Mouse (Mus musculus): ENCODE results near the gene Cdkl3.

The Cdkl3 gene

DNA sequence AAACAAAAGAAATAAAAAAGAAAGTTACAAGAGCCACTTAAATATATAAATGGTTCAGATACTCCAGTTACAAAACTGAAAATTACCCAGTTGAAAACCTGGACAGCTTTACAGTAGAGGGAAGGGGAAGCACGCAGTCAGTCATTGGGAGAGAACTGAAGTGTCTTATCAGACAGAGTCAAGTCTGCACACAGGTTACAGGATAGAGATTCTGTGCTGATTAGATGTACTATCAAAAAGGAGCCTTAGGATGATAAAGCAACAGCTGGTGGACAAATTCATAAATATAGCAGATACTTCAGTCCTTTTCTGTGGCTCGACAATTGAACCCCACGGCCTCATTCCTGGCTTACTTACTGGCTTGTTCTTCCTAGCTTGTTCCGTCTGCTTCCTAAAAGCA, 56.3 kb downstream of the Cdkl3 start:
- Histone ChIP-seq H3K27me3 (ENCODE audit: insufficient read depth, low read length) (no peaks in the 10 kb centered on the region), H3K9me3 (ENCODE audit: low read length) (no peaks in the 10 kb centered on the region), H3K4me3 (replicated peaks; ENCODE audit: low read length) (no peak overlapping the region), H3K36me3 (ENCODE audit: insufficient read depth, low read length) (no peaks in the 10 kb centered on the region), H3K4me1 (replicated peaks; ENCODE audit: low read depth, low read length) (peaks cover 7% of the 10 kb centered on the region)
- TF ChIP-seq POU5F1 (IDR thresholded peaks at IDR 0.05; ENCODE audit: borderline replicate concordance, low read length) (no peak), CTCF (conservative IDR thresholded peaks at IDR 0.05; ENCODE audit: low read length) (no peak), NANOG (IDR thresholded peaks at IDR 0.05; ENCODE audit: borderline replicate concordance, low read length) (no peak)

DNA sequence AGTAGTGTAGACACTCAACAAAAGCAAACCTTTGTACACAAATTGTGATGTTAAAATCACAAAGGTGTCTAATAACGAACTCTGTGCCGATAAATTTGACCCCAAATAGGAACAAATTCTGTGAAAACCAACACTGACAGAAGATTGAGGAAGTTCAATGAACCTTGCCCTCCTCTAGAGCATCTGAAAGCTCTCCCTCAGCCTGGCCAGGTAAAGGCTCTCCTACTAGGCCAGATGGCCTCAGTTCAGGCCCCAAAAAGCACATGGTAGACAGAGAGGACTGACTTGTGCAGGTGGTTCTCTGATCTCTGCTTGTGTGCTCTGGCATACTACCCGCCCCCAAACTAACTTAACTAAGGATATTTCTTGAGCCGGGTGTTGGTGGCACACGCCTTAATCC, 58.4 kb downstream of the Cdkl3 start:
- Histone ChIP-seq H3K4me3 (replicated peaks; ENCODE audit: low read length) (no peak overlapping the region), H3K36me3 (ENCODE audit: insufficient read depth, low read length) (no peaks in the 10 kb centered on the region), H3K4me1 (replicated peaks; ENCODE audit: low read depth, low read length) (peaks cover 20% of the 10 kb centered on the region), H3K9me3 (ENCODE audit: low read length) (no peaks in the 10 kb centered on the region), H3K27me3 (ENCODE audit: insufficient read depth, low read length) (no peaks in the 10 kb centered on the region)
- TF ChIP-seq CTCF (conservative IDR thresholded peaks at IDR 0.05; ENCODE audit: low read length) (no peak), NANOG (IDR thresholded peaks at IDR 0.05; ENCODE audit: borderline replicate concordance, low read length) (no peak), POU5F1 (IDR thresholded peaks at IDR 0.05; ENCODE audit: borderline replicate concordance, low read length) (no peak)

DNA sequence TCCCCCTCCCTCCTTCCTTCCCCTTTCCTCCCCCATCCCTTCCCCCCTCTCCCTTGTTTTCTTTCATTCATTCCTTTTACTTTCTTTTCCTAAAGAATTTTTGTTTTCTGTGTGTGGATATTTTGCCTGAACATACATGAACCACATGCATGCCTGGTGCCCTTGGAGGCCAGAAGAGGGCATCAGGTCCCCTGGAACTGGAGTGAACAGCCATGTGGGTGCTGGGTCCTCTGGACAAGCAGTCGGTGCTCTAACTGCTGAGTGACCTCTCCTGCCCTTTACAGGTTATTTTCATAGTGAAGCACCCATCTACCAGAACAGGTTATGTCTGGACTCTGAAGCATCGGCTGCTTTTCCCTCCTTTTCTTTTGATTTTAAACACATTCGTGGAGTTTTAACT, 60.4 kb downstream of the Cdkl3 start:
- no peak for TF ChIP-seq POU5F1 (IDR thresholded peaks at IDR 0.05; ENCODE audit: borderline replicate concordance, low read length)
- Histone ChIP-seq H3K36me3 (ENCODE audit: insufficient read depth, low read length) (no peaks in the 10 kb centered on the region), H3K4me1 (replicated peaks; ENCODE audit: low read depth, low read length) (peaks cover 20% of the 10 kb centered on the region), H3K4me3 (replicated peaks; ENCODE audit: low read length) (no peak overlapping the region), H3K27me3 (ENCODE audit: insufficient read depth, low read length) (no peaks in the 10 kb centered on the region), H3K9me3 (ENCODE audit: low read length) (no peaks in the 10 kb centered on the region)

DNA sequence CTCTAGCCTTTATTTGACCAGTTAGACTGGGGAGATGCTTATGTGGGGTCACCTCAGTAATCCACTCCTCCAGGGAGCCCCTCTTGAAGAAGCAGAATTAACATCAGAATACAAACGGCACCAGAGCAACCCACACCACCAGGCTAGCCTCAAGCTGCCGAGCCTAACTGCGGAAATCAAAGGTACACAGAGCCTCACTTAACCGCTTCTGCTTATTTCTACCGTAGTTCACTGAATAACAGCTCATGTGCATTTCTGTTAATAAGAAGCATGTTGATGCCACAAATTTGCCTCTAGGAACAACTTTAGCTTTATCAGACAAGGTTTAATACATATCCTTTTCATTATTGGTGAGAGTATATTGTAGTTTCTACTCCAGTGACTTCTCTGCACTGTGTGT, 61.8 kb downstream of the Cdkl3 start:
- Histone ChIP-seq H3K27me3 (ENCODE audit: insufficient read depth, low read length) (no peaks in the 10 kb centered on the region), H3K4me3 (replicated peaks; ENCODE audit: low read length) (no peak overlapping the region), H3K4me1 (replicated peaks; ENCODE audit: low read depth, low read length) (peaks cover 20% of the 10 kb centered on the region), H3K9me3 (ENCODE audit: low read length) (no peaks in the 10 kb centered on the region), H3K36me3 (ENCODE audit: insufficient read depth, low read length) (no peaks in the 10 kb centered on the region)
- no peak for TF ChIP-seq POU5F1 (IDR thresholded peaks at IDR 0.05; ENCODE audit: borderline replicate concordance, low read length)
- TF ChIP-seq NANOG (IDR thresholded peaks at IDR 0.05; ENCODE audit: borderline replicate concordance, low read length) = no peak
- TF ChIP-seq CTCF (conservative IDR thresholded peaks at IDR 0.05; ENCODE audit: low read length) = no peak

DNA sequence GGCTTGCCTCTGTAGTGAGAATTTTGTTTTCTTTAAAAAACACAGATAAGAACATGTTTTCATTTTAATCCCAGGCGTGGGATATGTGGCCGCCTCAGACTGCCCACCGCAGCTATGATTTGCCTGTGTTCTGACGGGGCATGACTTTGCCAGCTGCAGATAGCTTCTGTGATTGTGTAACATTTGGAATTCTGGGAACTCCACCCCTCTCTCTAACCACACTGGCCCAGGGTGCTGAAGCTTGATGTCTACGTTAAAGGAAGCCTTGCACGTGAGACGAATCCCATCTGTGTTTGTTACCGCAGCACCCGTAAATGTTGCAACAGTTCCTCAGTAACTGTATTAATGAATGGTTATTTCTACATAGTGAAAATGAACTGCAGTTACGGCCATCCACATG, 67.7 kb downstream of the Cdkl3 start:
- no peak for TF ChIP-seq NANOG (IDR thresholded peaks at IDR 0.05; ENCODE audit: borderline replicate concordance, low read length)
- TF ChIP-seq CTCF (conservative IDR thresholded peaks at IDR 0.05; ENCODE audit: low read length) = no peak
- no peak for TF ChIP-seq POU5F1 (IDR thresholded peaks at IDR 0.05; ENCODE audit: borderline replicate concordance, low read length)
- Histone ChIP-seq H3K36me3 (ENCODE audit: insufficient read depth, low read length) (no peaks in the 10 kb centered on the region), H3K4me1 (replicated peaks; ENCODE audit: low read depth, low read length) (0 out of 2 replicates have a peak, but pooled peaks cover 6% of the 10 kb centered on the region), H3K27me3 (ENCODE audit: insufficient read depth, low read length) (no peaks in the 10 kb centered on the region), H3K9me3 (ENCODE audit: low read length) (no peaks in the 10 kb centered on the region), H3K4me3 (replicated peaks; ENCODE audit: low read length) (no peak overlapping the region)

DNA sequence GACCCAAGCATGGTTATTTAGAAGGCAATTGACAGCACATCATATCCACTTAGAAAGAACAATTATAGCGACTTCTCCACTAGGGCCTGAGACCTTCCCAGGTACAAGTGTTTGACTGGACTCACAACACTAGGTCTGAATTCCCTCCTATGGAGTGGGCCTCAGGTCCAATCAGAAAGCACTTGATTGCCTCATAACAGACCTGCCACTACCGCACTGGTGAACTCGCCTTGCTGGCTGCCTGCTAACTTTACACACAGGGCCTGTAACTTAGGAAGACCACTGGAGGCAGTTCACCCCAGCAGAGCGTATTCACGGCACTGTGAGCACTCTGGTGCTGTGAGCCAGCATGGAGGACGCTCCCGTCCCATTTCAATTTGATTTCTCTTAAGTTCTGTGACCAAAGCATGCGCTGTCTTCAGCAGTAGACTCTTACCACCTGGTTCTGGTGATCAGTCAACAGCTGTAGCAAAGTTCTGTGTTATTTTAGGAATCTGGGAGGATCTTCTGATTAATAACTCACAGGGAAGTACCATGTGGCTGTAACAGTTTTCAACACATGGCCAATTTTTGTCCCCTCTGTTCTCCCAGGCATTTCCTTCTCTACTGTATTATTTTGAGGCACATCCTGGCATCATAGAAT, 69.6 kb downstream of the Cdkl3 start:
- peaks cover 8% of the 10 kb centered on the region; the same call in 1 of the 2 replicates for H3K4me1 ChIP-seq (replicated peaks; ENCODE audit: low read depth, low read length)
- H3K27me3 ChIP-seq (ENCODE audit: insufficient read depth, low read length) = no peaks in the 10 kb centered on the region
- TF ChIP-seq CTCF (conservative IDR thresholded peaks at IDR 0.05; ENCODE audit: low read length) (no peak), NANOG (IDR thresholded peaks at IDR 0.05; ENCODE audit: borderline replicate concordance, low read length) (no peak), POU5F1 (IDR thresholded peaks at IDR 0.05; ENCODE audit: borderline replicate concordance, low read length) (no peak)
- no peak overlapping the region for H3K4me3 ChIP-seq (replicated peaks; ENCODE audit: low read length)
- H3K36me3 ChIP-seq (ENCODE audit: insufficient read depth, low read length) = no peaks in the 10 kb centered on the region
- no peaks in the 10 kb centered on the region for H3K9me3 ChIP-seq (ENCODE audit: low read length)

DNA sequence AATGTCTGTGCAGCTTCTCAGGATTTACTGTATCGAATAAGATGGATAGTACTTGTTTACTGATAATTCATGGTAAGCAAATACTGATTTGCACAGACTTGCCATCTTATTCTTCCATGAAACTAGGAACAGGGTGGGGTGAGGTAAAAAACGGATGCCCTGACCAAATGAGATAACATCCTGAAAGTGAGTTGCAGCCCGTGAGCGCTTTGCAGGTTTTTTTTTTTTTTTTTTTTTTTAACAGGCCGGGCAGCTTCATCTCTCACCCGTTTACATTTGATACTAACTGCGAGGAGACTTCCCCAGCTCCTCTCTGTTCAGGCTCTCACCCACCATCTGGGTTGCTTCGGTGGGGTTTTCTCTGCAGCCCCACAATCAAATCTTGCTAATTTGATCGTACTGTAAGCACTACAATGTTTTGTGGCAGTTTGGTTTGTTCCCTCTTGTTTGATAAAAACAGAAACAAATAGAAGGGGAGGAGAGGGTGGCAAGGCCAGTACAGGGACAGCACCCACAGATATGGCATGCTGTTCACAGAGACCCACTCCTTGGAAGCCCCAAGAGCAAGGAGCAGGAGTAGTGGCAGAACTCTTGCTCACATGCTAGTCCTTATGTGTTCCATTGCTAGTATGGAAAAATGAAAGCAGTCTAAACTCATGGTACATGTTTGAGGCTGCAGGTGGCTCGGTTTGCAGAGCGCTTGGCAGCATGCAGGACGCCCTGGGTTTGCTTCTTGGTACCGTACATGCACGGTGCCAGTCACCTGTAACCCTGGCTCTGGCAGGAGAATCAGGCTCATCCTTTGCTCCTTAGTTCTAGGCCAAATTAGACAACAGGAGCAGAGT, 70.8 kb downstream of the Cdkl3 start:
- Histone ChIP-seq H3K27me3 (ENCODE audit: insufficient read depth, low read length) (no peaks in the 10 kb centered on the region), H3K4me3 (replicated peaks; ENCODE audit: low read length) (no peak overlapping the region), H3K4me1 (replicated peaks; ENCODE audit: low read depth, low read length) (peaks cover 8% of the 10 kb centered on the region; the same call in 1 of the 2 replicates), H3K9me3 (ENCODE audit: low read length) (no peaks in the 10 kb centered on the region), H3K36me3 (ENCODE audit: insufficient read depth, low read length) (no peaks in the 10 kb centered on the region)
- TF ChIP-seq CTCF (conservative IDR thresholded peaks at IDR 0.05; ENCODE audit: low read length) (no peak), POU5F1 (IDR thresholded peaks at IDR 0.05; ENCODE audit: borderline replicate concordance, low read length) (no peak), NANOG (IDR thresholded peaks at IDR 0.05; ENCODE audit: borderline replicate concordance, low read length) (no peak)

DNA sequence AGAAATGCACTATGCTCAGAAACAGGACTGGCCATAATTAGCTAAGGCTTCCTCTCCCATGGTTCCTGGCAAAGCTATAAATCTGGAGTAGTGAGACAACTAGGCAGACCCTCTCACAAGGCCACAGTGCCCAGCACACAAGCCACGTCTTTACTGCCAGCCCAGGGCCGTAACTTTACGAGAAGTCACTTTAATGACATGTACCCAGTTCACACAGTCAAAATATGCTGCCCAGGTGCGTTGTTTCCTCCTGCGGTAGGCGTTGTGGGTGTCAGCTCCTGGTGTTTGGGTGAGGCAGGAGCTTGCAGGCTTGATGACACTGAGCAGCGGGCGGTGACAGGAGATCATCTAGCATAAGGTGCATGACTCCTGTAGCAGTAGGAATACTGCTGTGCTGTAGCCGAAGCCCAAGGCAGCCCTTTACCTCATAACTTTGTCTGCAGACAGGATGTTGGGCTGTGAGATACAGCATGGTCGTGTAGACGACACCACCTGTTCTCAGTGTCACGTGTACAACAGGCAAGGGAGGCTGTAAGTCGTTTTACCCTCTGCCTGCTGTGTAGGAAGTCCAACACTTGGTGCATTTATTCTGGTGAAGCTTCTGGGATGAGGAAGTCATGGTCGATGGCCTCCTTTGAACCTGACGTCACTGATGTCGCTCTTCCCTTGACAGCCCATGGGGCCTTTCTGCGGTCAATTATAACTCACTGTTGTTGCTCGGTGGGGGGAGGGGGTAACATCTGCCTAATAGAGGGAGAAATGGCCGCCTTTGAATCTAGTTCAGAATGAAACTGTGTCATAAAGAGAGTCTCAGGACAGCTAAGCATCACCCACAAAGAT, 72.0 kb downstream of the Cdkl3 start:
- Histone ChIP-seq H3K4me1 (replicated peaks; ENCODE audit: low read depth, low read length) (peaks cover 8% of the 10 kb centered on the region; the same call in 1 of the 2 replicates), H3K27me3 (ENCODE audit: insufficient read depth, low read length) (no peaks in the 10 kb centered on the region), H3K9me3 (ENCODE audit: low read length) (no peaks in the 10 kb centered on the region), H3K4me3 (replicated peaks; ENCODE audit: low read length) (no peak overlapping the region), H3K36me3 (ENCODE audit: insufficient read depth, low read length) (no peaks in the 10 kb centered on the region)
- TF ChIP-seq POU5F1 (IDR thresholded peaks at IDR 0.05; ENCODE audit: borderline replicate concordance, low read length) (no peak), CTCF (conservative IDR thresholded peaks at IDR 0.05; ENCODE audit: low read length) (no peak), NANOG (IDR thresholded peaks at IDR 0.05; ENCODE audit: borderline replicate concordance, low read length) (no peak)
